Mouse (Mus musculus): Measurements from ENCODE around the gene Pars2.

The Pars2 gene

GRCm38 (mm10) chr4:106650833-106651527 lies at the start of gene Pars2:
Gene Pars2, plus strand, starts transcription at chr4:106651069.
- DNase-seq (ENCODE audit: inconsistent age in 2 of 2, low spot score in 1 of 2), result peak; percentile 98

GRCm38 (mm10) chr4:106606639-106607554 lies 44.0 kb upstream of the Pars2 start:
- DNase-seq (ENCODE audit: inconsistent age in 2 of 2, low spot score in 1 of 2), result no peak

- no peak for DNase-seq (ENCODE audit: inconsistent age in 2 of 2, low spot score in 1 of 2)
Observed at GRCm38 (mm10) chr4:106607905-106608304, 43.0 kb upstream of the Pars2 start.

- DNase-seq (ENCODE audit: inconsistent age in 2 of 2, low spot score in 1 of 2), result no peak
Observed at GRCm38 (mm10) chr4:106613105-106613504, 37.8 kb upstream of the Pars2 start.

- DNase-seq (ENCODE audit: inconsistent age in 2 of 2, low spot score in 1 of 2), result peak; percentile 82 to 84
Observed at GRCm38 (mm10) chr4:106613560-106613959, 37.3 kb upstream of the Pars2 start.

- peak; percentile 60 to 88 for DNase-seq (ENCODE audit: inconsistent age in 2 of 2, low spot score in 1 of 2)
Observed at GRCm38 (mm10) chr4:106614180-106614797, 36.6 kb upstream of the Pars2 start.

GRCm38 (mm10) chr4:106614881-106615280 lies 36.0 kb upstream of the Pars2 start:
- no peak for DNase-seq (ENCODE audit: inconsistent age in 2 of 2, low spot score in 1 of 2)

GRCm38 (mm10) chr4:106615637-106616036 lies 35.2 kb upstream of the Pars2 start:
- DNase-seq (ENCODE audit: inconsistent age in 2 of 2, low spot score in 1 of 2), result no peak

GRCm38 (mm10) chr4:106617056-106617455 lies 33.8 kb upstream of the Pars2 start, which contains the start of gene Lexm:
Gene Lexm, minus strand, starts transcription at chr4:106617241.
- DNase-seq (ENCODE audit: inconsistent age in 2 of 2, low spot score in 1 of 2), result no peak

- DNase-seq (ENCODE audit: inconsistent age in 2 of 2, low spot score in 1 of 2), result no peak
Observed at GRCm38 (mm10) chr4:106618898-106619297, 32.0 kb upstream of the Pars2 start.

- no peak for DNase-seq (ENCODE audit: inconsistent age in 2 of 2, low spot score in 1 of 2)
Observed at GRCm38 (mm10) chr4:106621428-106621827, 29.4 kb upstream of the Pars2 start.

GRCm38 (mm10) chr4:106622030-106622493 lies 28.8 kb upstream of the Pars2 start, which contains the start of gene Ttc22:
Gene Ttc22, plus strand, starts transcription at chr4:106622432.
- peak; percentile 24 to 65 for DNase-seq (ENCODE audit: inconsistent age in 2 of 2, low spot score in 1 of 2)

GRCm38 (mm10) chr4:106622712-106623111 lies 28.2 kb upstream of the Pars2 start:
- no peak for DNase-seq (ENCODE audit: inconsistent age in 2 of 2, low spot score in 1 of 2)

GRCm38 (mm10) chr4:106624271-106624670 lies 26.6 kb upstream of the Pars2 start:
- no peak for DNase-seq (ENCODE audit: inconsistent age in 2 of 2, low spot score in 1 of 2)

- DNase-seq (ENCODE audit: inconsistent age in 2 of 2, low spot score in 1 of 2), result peak; percentile 27 to 59
Observed at GRCm38 (mm10) chr4:106627809-106628208, 23.1 kb upstream of the Pars2 start.

- DNase-seq (ENCODE audit: inconsistent age in 2 of 2, low spot score in 1 of 2), result no peak
Observed at GRCm38 (mm10) chr4:106628650-106629360, 22.1 kb upstream of the Pars2 start.

GRCm38 (mm10) chr4:106629374-106629773 lies 21.5 kb upstream of the Pars2 start:
- DNase-seq (ENCODE audit: inconsistent age in 2 of 2, low spot score in 1 of 2), result no peak

GRCm38 (mm10) chr4:106630333-106631220 lies 20.3 kb upstream of the Pars2 start:
- peak; percentile 48 to 83 for DNase-seq (ENCODE audit: inconsistent age in 2 of 2, low spot score in 1 of 2)

- no peak for DNase-seq (ENCODE audit: inconsistent age in 2 of 2, low spot score in 1 of 2)
Observed at GRCm38 (mm10) chr4:106632313-106632712, 18.6 kb upstream of the Pars2 start.

Measured in adrenal gland, adult (tissue).